Mouse (Mus musculus) erythroblast, embryonic 14.5 days (primary cell): Measurements from ENCODE around the gene Palm. TPM values are rescaled to one million over a fixed set of nuclear protein-coding genes. Genes with fewer than 3 reads are reported as not detected.

ENCODE experiments used
- H3K27me3 ChIP-seq: 2 replicates; pipeline ENCODE4 v1.6.1; 2012; ENCODE audit warnings: inconsistent platforms; ENCODE audit not compliant: control insufficient read depth
- H3K36me3 ChIP-seq: 2 replicates; pipeline ENCODE4 v1.6.1; 2012; ENCODE audit warnings: mild to moderate bottlenecking, inconsistent platforms; ENCODE audit not compliant: control insufficient read depth
- H3K4me1 ChIP-seq: 2 replicates; pipeline ENCODE4 v1.6.1; 2012; ENCODE audit warnings: inconsistent platforms; ENCODE audit not compliant: control insufficient read depth
- H3K4me3 ChIP-seq: replicated peaks from 2 replicates; pipeline ENCODE3; 2012; ENCODE audit warnings: moderate library complexity, mild to moderate bottlenecking, inconsistent platforms
- H3K9me3 ChIP-seq: 2 replicates; pipeline ENCODE4 v1.6.1; 2012; ENCODE audit warnings: low read length, inconsistent platforms, mixed read lengths; ENCODE audit not compliant: control insufficient read depth
- GATA1 ChIP-seq: IDR thresholded peaks from 2 replicates; pipeline ENCODE4 v1.6.1; 2012; ENCODE audit warnings: low read length, inconsistent platforms, mixed read lengths
- TAL1 ChIP-seq: IDR thresholded peaks from 3 replicates; pipeline ENCODE4 v1.6.1; 2012; ENCODE audit warnings: low read length, inconsistent platforms, mixed read lengths
- polyA plus RNA-seq: library from polyadenylated mRNA; stranded (reverse); fragments of >175 nt; gene quantifications from 2 replicates; pipeline ENCODE4 v1.2.3, GENCODE M21; 2012

Palm gene
- polyA plus RNA-seq, 1 experiment = 0.52 TPM

GRCm38 (mm10) chr10:79814271-79814842, 21.0 kb downstream of the Palm start:
- no peaks in the 10 kb centered on the region for H3K9me3 ChIP-seq
- no peak overlapping the region for H3K4me3 ChIP-seq
- H3K4me1 ChIP-seq = peaks cover 8% of the 10 kb centered on the region
- H3K27me3 ChIP-seq = no peaks in the 10 kb centered on the region
- TF ChIP-seq GATA1 (no peak), TAL1 (no peak)
- no peaks in the 10 kb centered on the region for H3K36me3 ChIP-seq

- no peaks in the 10 kb centered on the region for H3K9me3 ChIP-seq
- no peaks in the 10 kb centered on the region for H3K27me3 ChIP-seq
- no peak overlapping the region for H3K4me3 ChIP-seq
- TF ChIP-seq GATA1 = no peak
- TF ChIP-seq TAL1 = no peak
- no peaks in the 10 kb centered on the region for H3K36me3 ChIP-seq
- H3K4me1 ChIP-seq = peaks cover 12% of the 10 kb centered on the region
Observed at GRCm38 (mm10) chr10:79815671-79816494, 22.5 kb downstream of the Palm start.

- peaks cover 12% of the 10 kb centered on the region for H3K4me1 ChIP-seq
- TF ChIP-seq TAL1 (no peak), GATA1 (no peak)
- no peaks in the 10 kb centered on the region for H3K9me3 ChIP-seq
- H3K27me3 ChIP-seq = no peaks in the 10 kb centered on the region
- no peak overlapping the region for H3K4me3 ChIP-seq
- no peaks in the 10 kb centered on the region for H3K36me3 ChIP-seq
Observed at GRCm38 (mm10) chr10:79817111-79817510, 23.7 kb downstream of the Palm start.

GRCm38 (mm10) chr10:79818225-79818624, 24.9 kb downstream of the Palm start:
- Histone ChIP-seq H3K36me3 (no peaks in the 10 kb centered on the region), H3K4me3 (no peak overlapping the region), H3K27me3 (no peaks in the 10 kb centered on the region), H3K9me3 (no peaks in the 10 kb centered on the region), H3K4me1 (peaks cover 13% of the 10 kb centered on the region)
- no peak for TF ChIP-seq GATA1

- Histone ChIP-seq H3K4me1 (peaks cover 18% of the 10 kb centered on the region), H3K27me3 (no peaks in the 10 kb centered on the region), H3K36me3 (no peaks in the 10 kb centered on the region), H3K9me3 (no peaks in the 10 kb centered on the region), H3K4me3 (no peak overlapping the region)
- no peak for TF ChIP-seq TAL1
- no peak for TF ChIP-seq GATA1
Observed at GRCm38 (mm10) chr10:79819606-79820005, 26.2 kb downstream of the Palm start.

- no peaks in the 10 kb centered on the region for H3K9me3 ChIP-seq
- no peaks in the 10 kb centered on the region for H3K27me3 ChIP-seq
- H3K36me3 ChIP-seq = no peaks in the 10 kb centered on the region
- peaks cover 21% of the 10 kb centered on the region for H3K4me1 ChIP-seq
- no peak overlapping the region for H3K4me3 ChIP-seq
- no peak for TF ChIP-seq GATA1
- TF ChIP-seq TAL1 = no peak
Observed at GRCm38 (mm10) chr10:79820277-79820676, 26.9 kb downstream of the Palm start.

GRCm38 (mm10) chr10:79820782-79821181, 27.4 kb downstream of the Palm start, which contains the start of gene Misp:
Misp (plus strand) TSS chr10:79820989.
- Histone ChIP-seq H3K27me3 (no peaks in the 10 kb centered on the region), H3K9me3 (no peaks in the 10 kb centered on the region), H3K4me3 (no peak within 1 kb of the TSS), H3K36me3 (no peaks in the 10 kb centered on the region), H3K4me1 (peaks cover 22% of the 10 kb centered on the region)
- TF ChIP-seq GATA1 (no peak), TAL1 (no peak)

- Histone ChIP-seq H3K27me3 (no peaks in the 10 kb centered on the region), H3K36me3 (no peaks in the 10 kb centered on the region), H3K4me1 (peaks cover 24% of the 10 kb centered on the region), H3K4me3 (no peak overlapping the region), H3K9me3 (no peaks in the 10 kb centered on the region)
- TF ChIP-seq GATA1 = no peak
- TF ChIP-seq TAL1 = no peak
Observed at GRCm38 (mm10) chr10:79821731-79822130, 28.4 kb downstream of the Palm start.

- TF ChIP-seq GATA1 (no peak), TAL1 (no peak)
- Histone ChIP-seq H3K4me3 (no peak overlapping the region), H3K9me3 (no peaks in the 10 kb centered on the region), H3K27me3 (no peaks in the 10 kb centered on the region; the same call in 1 of the 2 replicates), H3K36me3 (no peaks in the 10 kb centered on the region), H3K4me1 (peaks cover 24% of the 10 kb centered on the region)
Observed at GRCm38 (mm10) chr10:79822372-79822771, 29.0 kb downstream of the Palm start.
